Mouse (Mus musculus) hindbrain, postnatal 0 days (tissue): ENCODE results near the gene Shb. TPM values are rescaled to one million over a fixed set of nuclear protein-coding genes. Genes with fewer than 3 reads are reported as not detected.
"Not testable (repeated sequence)": the region's sequence is repeated elsewhere in the genome, so short reads cannot be mapped to it uniquely, and the experiment has no call there.

ENCODE experiments used
- ATAC-seq: fragments of 200-750 bp; cut with Nextera tagmentation; 2 replicates; pipeline ENCODE4 v1.8.0; 2017; ENCODE audit warnings: mild to moderate bottlenecking, moderate TSS enrichment, moderate library complexity
- DNase-seq: peaks from one replicate; pipeline ENCODE4 v3.0.0-alpha.2; 2015; ENCODE audit warnings: low spot score
- H3K27ac ChIP-seq: fragments of 300-500 bp; sonication (generic); 2 replicates; pipeline ENCODE4 v1.5.1; 2014; ENCODE audit warnings: mild to moderate bottlenecking
- H3K27me3 ChIP-seq: fragments of 300-500 bp; sonication (generic); 2 replicates; pipeline ENCODE4 v1.6.1; 2014; ENCODE audit warnings: low read length, mixed read lengths; ENCODE audit not compliant: insufficient read depth
- H3K36me3 ChIP-seq: fragments of 300-500 bp; sonication (generic); 2 replicates; pipeline ENCODE4 v1.6.1; 2014; ENCODE audit warnings: low read length, mixed read lengths; ENCODE audit not compliant: insufficient read depth
- H3K4me1 ChIP-seq: fragments of 300-500 bp; sonication (generic); 2 replicates; pipeline ENCODE4 v1.6.1; 2014; ENCODE audit warnings: antibody characterized with exemption, low read length, mixed read lengths; ENCODE audit not compliant: insufficient read depth
- H3K4me2 ChIP-seq: fragments of 300-500 bp; sonication (generic); 2 replicates; pipeline ENCODE4 v1.6.1; 2014; ENCODE audit warnings: low read depth, mild to moderate bottlenecking, low read length, moderate library complexity, mixed read lengths
- H3K4me3 ChIP-seq: fragments of 300-500 bp; sonication (generic); 2 replicates; pipeline ENCODE4 v1.5.1; 2014; ENCODE audit warnings: low read length
- H3K9ac ChIP-seq: fragments of 300-500 bp; sonication (generic); replicated peaks from 2 replicates; pipeline ENCODE4 v1.6.1; 2014; ENCODE audit warnings: mild to moderate bottlenecking, low read length, moderate library complexity, mixed read lengths
- H3K9me3 ChIP-seq: fragments of 300-500 bp; sonication (generic); 2 replicates; pipeline ENCODE4 v1.6.1; 2016; ENCODE audit warnings: low read length, mixed read lengths
- CTCF ChIP-seq: IDR thresholded peaks from 2 replicates; pipeline ENCODE4 v1.5.1; 2016; ENCODE audit warnings: antibody characterized with exemption, control low read depth, low read depth
- WGBS: fragments of 180-500 bp; shearing (Covaris S2); extraction: QIAGEN DNeasy Blood & Tissue Kit; methylation state at CpG from one replicate; pipeline ENCODE4 v1.1.7; 2014; 5-methylcytosine and 5-hydroxymethylcytosine counted together
- polyA plus RNA-seq: library from polyadenylated mRNA; unstranded; fragments of >200 nt; fragmentation: Nextera tagmentation; extraction: Ambion mirVana; gene quantifications from 2 replicates; pipeline ENCODE4 v1.2.1, GENCODE M21; 2015
- total RNA-seq: library from RNA; depleted of rRNA; stranded (reverse); fragments of >200 nt; gene quantifications from 2 replicates; pipeline ENCODE4 v1.2.3, GENCODE M21; 2014

Gene Shb
- total and polyA plus RNA-seq, 2 experiments from 2014 or later: 6.1 to 33.6 TPM

DNA sequence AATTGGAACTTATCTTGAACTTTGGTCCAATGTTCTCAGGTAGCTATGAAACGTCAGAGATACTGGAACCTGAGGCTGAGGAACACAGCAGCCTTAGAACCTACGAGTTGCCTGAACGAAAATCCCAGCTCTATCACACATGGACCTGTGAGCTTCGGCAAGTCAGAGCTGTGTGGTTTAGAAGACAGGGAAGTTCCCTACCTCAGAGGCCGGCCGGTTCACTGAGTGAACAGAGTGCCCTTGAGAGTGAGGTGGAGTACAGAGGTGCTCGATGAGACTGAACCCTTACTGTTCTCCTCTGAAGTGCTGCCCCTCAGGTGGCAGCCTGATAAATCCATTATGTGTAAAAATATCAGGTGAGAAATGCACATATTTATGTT lies 128.8 kb downstream of the Shb start:
- WGBS: 89% methylated on average over 7 of the region's 7 CpGs
- DNase-seq: no peak
- no peak for TF ChIP-seq CTCF
- Histone ChIP-seq H3K36me3 (peaks cover 28% of the 10 kb centered on the region), H3K27ac (no peak overlapping the region), H3K27me3 (no peaks in the 10 kb centered on the region), H3K9me3 (no peaks in the 10 kb centered on the region), H3K4me1 (peaks cover 10% of the 10 kb centered on the region; the same call in 1 of the 2 replicates), H3K9ac (no peak overlapping the region), H3K4me3 (no peak overlapping the region), H3K4me2 (no peak overlapping the region)
- ATAC-seq: no peak

DNA sequence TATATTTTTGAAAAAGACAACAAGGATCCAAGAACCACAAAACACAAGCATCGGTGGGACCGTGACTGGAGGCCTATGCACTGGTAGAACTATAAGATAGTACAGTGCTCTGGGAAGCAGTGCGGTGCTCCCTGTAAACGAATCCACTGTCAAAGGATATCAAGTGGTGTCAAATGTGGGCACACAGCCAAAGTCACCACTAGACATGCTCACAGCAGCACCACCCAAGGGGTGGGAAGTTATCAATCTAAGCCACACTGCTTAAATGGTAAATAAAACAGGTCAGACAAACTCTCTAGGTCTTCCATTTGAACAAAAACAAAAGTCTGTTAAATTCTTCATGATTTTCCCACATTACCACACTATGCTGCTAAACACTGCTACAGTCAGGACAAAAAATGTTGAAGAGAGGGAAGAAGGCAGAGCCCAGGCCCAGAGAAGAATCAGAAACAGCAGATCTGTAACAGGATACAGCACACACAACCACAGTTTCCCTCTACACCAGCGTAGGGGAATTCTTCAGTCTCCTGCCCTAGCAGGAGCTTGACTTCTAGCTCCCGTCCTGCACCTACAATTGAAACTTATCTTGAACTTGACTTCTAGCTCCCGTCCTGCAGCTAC lies 129.3 kb downstream of the Shb start:
- no peak for TF ChIP-seq CTCF
- Histone ChIP-seq H3K36me3 (peaks cover 31% of the 10 kb centered on the region), H3K4me3 (no peak overlapping the region), H3K27me3 (no peaks in the 10 kb centered on the region), H3K4me2 (no peak overlapping the region), H3K27ac (no peak overlapping the region), H3K9ac (no peak overlapping the region), H3K9me3 (no peaks in the 10 kb centered on the region), H3K4me1 (peaks cover 10% of the 10 kb centered on the region; the same call in 1 of the 2 replicates)
- no peak for ATAC-seq
- DNase-seq: no peak
- WGBS: 79% methylated on average over 7 of the region's 7 CpGs

DNA sequence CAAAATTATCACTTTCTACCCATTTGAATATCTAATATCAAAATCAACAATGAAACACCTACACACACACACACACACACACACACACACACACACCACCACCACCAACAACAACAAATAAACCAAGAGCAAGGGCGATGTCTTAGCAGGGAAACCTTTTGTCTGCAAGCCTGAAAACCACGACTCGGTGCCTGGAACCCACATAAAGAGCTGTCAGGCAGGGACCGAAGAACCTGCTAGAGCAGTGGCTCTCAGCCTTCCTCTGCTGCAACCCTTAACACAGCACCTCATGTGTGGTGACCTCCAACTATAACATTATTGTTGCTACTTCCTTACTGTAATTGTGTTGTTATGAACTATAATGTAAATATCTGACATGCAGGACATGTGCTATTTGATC lies 130.0 kb downstream of the Shb start:
- TF ChIP-seq CTCF: no peak
- ATAC-seq: no peak
- H3K36me3 ChIP-seq: peaks cover 33% of the 10 kb centered on the region

DNA sequence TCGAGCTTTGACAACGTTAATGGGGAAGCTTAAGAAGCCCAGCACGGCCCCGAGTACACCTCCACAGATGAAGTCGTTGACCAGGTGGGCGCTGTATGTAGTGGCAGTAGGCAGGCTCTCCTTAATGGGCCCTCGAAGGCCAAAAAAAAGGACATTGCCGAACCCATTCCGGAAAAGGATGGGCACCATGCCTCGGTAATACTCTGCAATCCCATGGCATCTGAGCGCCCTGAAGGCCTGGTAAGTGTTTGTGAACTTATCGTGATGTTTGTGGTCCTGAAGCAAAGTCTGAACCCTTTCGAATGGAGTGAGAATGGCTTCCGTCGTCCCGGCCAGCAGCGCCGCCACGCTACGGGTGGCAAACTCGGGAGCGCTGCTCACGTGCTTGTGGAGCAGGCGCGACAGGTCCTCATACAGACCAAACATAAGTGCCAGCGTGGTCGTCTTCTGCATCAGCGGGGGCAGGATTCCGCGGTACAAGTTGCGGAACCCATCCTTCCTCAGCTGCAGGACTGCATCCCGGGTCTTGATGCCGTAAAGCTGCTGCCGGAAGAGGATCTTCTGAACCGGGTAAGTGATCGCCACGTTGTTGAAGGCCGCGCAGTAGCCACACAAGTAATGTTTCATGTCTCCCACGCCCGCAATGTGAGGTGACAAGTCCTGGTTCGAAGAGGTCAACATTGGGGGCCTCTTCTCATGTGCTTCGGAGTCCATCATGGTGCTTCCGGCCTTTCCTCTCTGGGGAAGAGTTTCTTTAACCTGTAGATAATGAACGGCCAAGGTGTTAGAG lies 132.7 kb downstream of the Shb start:
- TF ChIP-seq CTCF: no peak
- no peak overlapping the region for H3K27ac ChIP-seq
- no peak overlapping the region for H3K9ac ChIP-seq
- WGBS: 96% methylated on average over 45 of the region's 45 CpGs
- no peaks in the 10 kb centered on the region for H3K27me3 ChIP-seq
- H3K36me3 ChIP-seq: peaks cover 33% of the 10 kb centered on the region
- no peak overlapping the region for H3K4me2 ChIP-seq
- H3K9me3 ChIP-seq: no peaks in the 10 kb centered on the region
- DNase-seq (no peak), ATAC-seq (no peak)
- no peak overlapping the region for H3K4me3 ChIP-seq
- no peaks in the 10 kb centered on the region for H3K4me1 ChIP-seq

More for the DNA sequence above, 130.0 kb downstream of the Shb start:
- no peaks in the 10 kb centered on the region for H3K27me3 ChIP-seq
- no peak for DNase-seq
- 91% methylated on average over 4 of the region's 4 CpGs for WGBS
- H3K4me3 ChIP-seq: no peak overlapping the region
- no peak overlapping the region for H3K9ac ChIP-seq
- H3K4me2 ChIP-seq: no peak overlapping the region
- H3K4me1 ChIP-seq: peaks cover 10% of the 10 kb centered on the region; the same call in 1 of the 2 replicates
- no peaks in the 10 kb centered on the region for H3K9me3 ChIP-seq
- H3K27ac ChIP-seq: no peak overlapping the region

DNA sequence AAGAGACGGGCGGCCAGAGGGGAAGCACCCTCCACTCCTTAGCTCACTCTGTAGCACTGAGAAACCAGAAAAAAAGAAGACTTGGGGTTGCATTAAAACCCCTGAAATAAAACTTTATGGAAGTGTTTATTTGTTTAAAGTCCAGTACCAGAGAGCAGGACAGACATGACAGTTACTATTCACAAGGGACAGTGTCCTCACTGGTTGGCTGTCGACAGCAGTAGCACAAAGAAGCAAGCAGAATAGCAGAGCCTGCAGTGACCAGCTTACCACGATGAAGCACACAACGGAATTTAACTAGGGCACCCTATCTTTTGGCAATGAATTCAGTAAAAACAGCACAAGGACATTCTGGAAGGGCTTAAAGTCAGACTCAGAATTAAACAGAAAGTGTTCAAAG lies 134.0 kb downstream of the Shb start:
- H3K4me2 ChIP-seq, ATAC-seq, H3K27me3 ChIP-seq, DNase-seq, H3K9ac ChIP-seq, H3K4me1 ChIP-seq, H3K27ac ChIP-seq, H3K9me3 ChIP-seq, H3K4me3 ChIP-seq: not testable (repeated sequence)
- peaks cover 27% of the 10 kb centered on the region for H3K36me3 ChIP-seq
- WGBS: 81% methylated on average over 5 of the region's 5 CpGs

DNA sequence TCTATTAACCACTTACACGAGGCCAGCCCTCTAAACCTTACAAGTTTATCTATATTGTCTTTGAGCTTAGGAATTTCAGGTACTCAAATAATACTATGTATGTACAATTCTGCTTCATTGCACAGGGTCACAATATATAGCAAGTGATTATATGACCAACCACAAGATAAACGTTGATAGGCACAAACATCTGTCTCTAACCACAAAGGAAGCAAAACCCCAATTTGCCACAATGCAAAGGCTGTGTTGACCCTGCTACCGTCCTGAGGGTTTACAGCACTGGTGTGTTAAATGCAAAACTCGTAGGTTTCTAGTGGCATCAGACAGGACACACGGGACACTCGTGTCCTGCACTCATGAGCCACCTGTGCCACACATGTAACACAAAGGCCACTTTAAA lies 136.1 kb downstream of the Shb start:
- DNase-seq, H3K9ac ChIP-seq, H3K27ac ChIP-seq, H3K4me2 ChIP-seq, H3K4me1 ChIP-seq, H3K9me3 ChIP-seq, ATAC-seq, H3K27me3 ChIP-seq, H3K4me3 ChIP-seq: not testable (repeated sequence)
- peaks cover 17% of the 10 kb centered on the region for H3K36me3 ChIP-seq
- WGBS: 92% methylated on average over 5 of the region's 6 CpGs

DNA sequence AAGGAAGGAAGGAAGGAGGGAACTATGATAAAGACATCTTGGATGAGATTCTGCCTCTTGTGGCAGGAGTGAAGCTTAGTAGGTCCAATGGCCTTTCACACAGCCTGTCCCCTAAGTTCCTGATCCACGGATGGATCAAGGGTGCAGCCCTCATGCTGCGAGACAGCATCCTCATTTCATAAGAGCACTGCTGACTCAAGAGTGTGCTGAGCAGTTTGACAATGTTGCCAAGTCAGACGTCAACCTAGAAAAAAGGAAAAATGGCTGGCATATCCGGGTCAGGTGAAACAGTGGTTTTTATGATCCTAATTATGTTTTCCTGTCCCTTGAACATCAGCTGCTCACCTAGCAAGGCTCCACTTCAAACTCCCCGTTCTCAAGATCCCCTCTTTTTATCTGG lies 138.6 kb downstream of the Shb start:
- H3K27me3 ChIP-seq: no peaks in the 10 kb centered on the region
- WGBS: 82% methylated on average over 5 of the region's 5 CpGs
- DNase-seq: no peak

More for the DNA sequence above, 138.6 kb downstream of the Shb start:
- TF ChIP-seq CTCF: no peak
- Histone ChIP-seq H3K4me3 (no peak overlapping the region), H3K4me1 (no peaks in the 10 kb centered on the region), H3K9ac (no peak overlapping the region), H3K4me2 (no peak overlapping the region), H3K9me3 (no peaks in the 10 kb centered on the region), H3K36me3 (peaks cover 5% of the 10 kb centered on the region; the same call in 1 of the 2 replicates), H3K27ac (no peak overlapping the region)
- no peak for ATAC-seq
